Comparison of ENCODE assay signal across 25 mouse cellular contexts in genomic region chr1:133208086-133208815, GRCm38 (mm10). TPM values are rescaled to one million over a fixed set of nuclear protein-coding genes. Genes with fewer than 3 reads are reported as not detected.
DNase-seq lines count a peak whose midpoint lies in the region; ATAC-seq and TF ChIP-seq lines count a peak whose summit lies in the region.
"Had no signal": no experiment of that assay in that cellular context is flagged by ENCODE, and none has a peak within 500 bp of the region (broad histone marks: within the 10 kb centered on the region; RNA-seq: fewer than 3 reads in every experiment).

No protein-coding gene starts in this region.

- no peaks in the 10 kb centered on the region for H3K27me3 ChIP-seq in forebrain, embryonic 14.5 days (replicated peaks; ENCODE audit: control insufficient read depth, insufficient read depth, low read length)
- H3K27me3 ChIP-seq in forebrain, postnatal 0 days (ENCODE audit: insufficient read depth, low read length), result no peaks in the 10 kb centered on the region
- H3K27me3 ChIP-seq in midbrain, embryonic 12.5 days, result no peaks in the 10 kb centered on the region
- H3K27me3 ChIP-seq in midbrain, embryonic 15.5 days (replicated peaks), result no peaks in the 10 kb centered on the region

- H3K4me1 ChIP-seq in forebrain, embryonic 14.5 days (ENCODE audit: control insufficient read depth, insufficient read depth, low read length), result peaks cover 27% of the 10 kb centered on the region
- H3K4me1 ChIP-seq in forebrain, postnatal 0 days (ENCODE audit: insufficient read depth), result no peaks in the 10 kb centered on the region
- H3K4me1 ChIP-seq in midbrain, embryonic 12.5 days, result peaks cover 65% of the 10 kb centered on the region
- peaks cover 51% of the 10 kb centered on the region for H3K4me1 ChIP-seq in midbrain, embryonic 15.5 days

- H3K27ac ChIP-seq in forebrain, embryonic 14.5 days (ENCODE audit: low read depth, low read length), result no peak overlapping the region
- H3K27ac ChIP-seq in forebrain, postnatal 0 days (ENCODE audit: low read depth, low read length), result no peak overlapping the region
- 0 out of 2 replicates have a peak overlapping the region, but pooled peaks have one; percentile 1 for H3K27ac ChIP-seq in midbrain, embryonic 12.5 days (replicated peaks)
- H3K27ac ChIP-seq in midbrain, embryonic 15.5 days, result no peak overlapping the region
- H3K27ac ChIP-seq: embryonic facial prominence, embryonic 12.5 days; heart, adult 2 months; kidney, embryonic 15.5 days; layer of hippocampus, adult 2 months; liver, embryonic 12.5 days had no signal

- no peak for TF ChIP-seq CTCF in forebrain, postnatal 0 days (IDR thresholded peaks at IDR 0.05; ENCODE audit: low read depth)

- H3K4me2 ChIP-seq in forebrain, embryonic 14.5 days (ENCODE audit: low read length), result no peak overlapping the region
- no peak overlapping the region for H3K4me2 ChIP-seq in forebrain, postnatal 0 days (ENCODE audit: low read depth)
- H3K4me2 ChIP-seq in midbrain, embryonic 12.5 days (replicated peaks), result no peak overlapping the region
- no peak overlapping the region for H3K4me2 ChIP-seq in midbrain, embryonic 15.5 days
- H3K4me2 ChIP-seq: embryonic facial prominence, embryonic 12.5 days; heart, embryonic 12.5 days; kidney, embryonic 15.5 days; liver, embryonic 12.5 days; midbrain, embryonic 11.5 days had no signal

- no peaks in the 10 kb centered on the region for H3K9me3 ChIP-seq in forebrain, embryonic 14.5 days (replicated peaks; ENCODE audit: control insufficient read depth, low read length)
- no peaks in the 10 kb centered on the region for H3K9me3 ChIP-seq in forebrain, postnatal 0 days (ENCODE audit: low read length)
- H3K9me3 ChIP-seq in midbrain, embryonic 12.5 days, result no peaks in the 10 kb centered on the region
- H3K9me3 ChIP-seq in midbrain, embryonic 15.5 days, result no peaks in the 10 kb centered on the region
- H3K9me3 ChIP-seq: embryonic facial prominence, embryonic 12.5 days; heart, embryonic 12.5 days; kidney, embryonic 15.5 days; liver, embryonic 12.5 days had no signal

- intact Hi-C loops in heart, postnatal 25 days (cut with DNase I), result no loop called here

- WGBS in forebrain, embryonic 14.5 days, result 27% methylated on average over 11 of the region's 11 CpGs
- 38% methylated on average over 11 of the region's 11 CpGs for WGBS in forebrain, postnatal 0 days
- WGBS in midbrain, embryonic 12.5 days, result 73% methylated on average over 10 of the region's 11 CpGs
- WGBS in midbrain, embryonic 15.5 days, result 54% methylated on average over 11 of the region's 11 CpGs

- peak; percentile 42; the same call in 1 of the 2 replicates for ATAC-seq in forebrain, embryonic 14.5 days
- ATAC-seq in forebrain, postnatal 0 days, result no peak
- no peak for ATAC-seq in midbrain, embryonic 12.5 days (ENCODE audit: low FRiP score, low read depth)
- no peak for ATAC-seq in midbrain, embryonic 15.5 days (replicated peaks)
- ATAC-seq: CD4-positive, CD25-positive, alpha-beta regulatory T cell, adult 4 months; inflammation-experienced regulatory T-cells, adult 6 months; liver, embryonic 12.5 days; liver, postnatal 0 days had no signal

- peak; percentile 45 for DNase-seq in forebrain, embryonic 14.5 days (ENCODE audit: low spot score)
- DNase-seq in forebrain, postnatal 0 days, result no peak
- DNase-seq in NIH3T3 (ENCODE audit: low read depth), result peak; percentile 50
- DNase-seq in adrenal gland, postnatal 36 days, result no peak
- no peak for DNase-seq in heart, postnatal 25 days (ENCODE audit: low spot score)
- DNase-seq: adrenal gland, adult 8-10 months; cerebellum, adult 11-12 months; cerebellum, adult 9-11 months; embryo, embryonic 11 days; heart, adult 2 months; kidney, adult 11 months; left cerebral cortex, postnatal 4 days; liver, postnatal 0 days; lung, postnatal 36 days; thymus, postnatal 4 days had no signal

- H3K9ac ChIP-seq in forebrain, embryonic 14.5 days (ENCODE audit: low read length), result no peak overlapping the region
- H3K9ac ChIP-seq in forebrain, postnatal 0 days, result no peak overlapping the region
- no peak overlapping the region for H3K9ac ChIP-seq in midbrain, embryonic 12.5 days (replicated peaks)
- H3K9ac ChIP-seq in midbrain, embryonic 15.5 days, result no peak overlapping the region
- H3K9ac ChIP-seq: embryonic facial prominence, embryonic 12.5 days; heart, embryonic 12.5 days; kidney, embryonic 15.5 days; liver, embryonic 12.5 days; liver, postnatal 0 days had no signal

- no peak overlapping the region for H3K4me3 ChIP-seq in forebrain, embryonic 14.5 days (ENCODE audit: low read depth, low read length)
- H3K4me3 ChIP-seq in forebrain, postnatal 0 days (ENCODE audit: low read depth, low read length), result no peak overlapping the region
- no peak overlapping the region for H3K4me3 ChIP-seq in midbrain, embryonic 12.5 days
- H3K4me3 ChIP-seq in midbrain, embryonic 15.5 days, result no peak overlapping the region
- H3K4me3 ChIP-seq: embryonic facial prominence, embryonic 12.5 days; heart, adult 2 months; heart, embryonic 12.5 days; kidney, embryonic 15.5 days; layer of hippocampus, adult 2 months; liver, embryonic 12.5 days had no signal

- no peaks in the 10 kb centered on the region for H3K36me3 ChIP-seq in forebrain, embryonic 14.5 days (ENCODE audit: control insufficient read depth, insufficient read depth, low read length)
- H3K36me3 ChIP-seq in forebrain, postnatal 0 days (ENCODE audit: insufficient read depth), result no peaks in the 10 kb centered on the region
- no peaks in the 10 kb centered on the region for H3K36me3 ChIP-seq in midbrain, embryonic 12.5 days
- no peaks in the 10 kb centered on the region for H3K36me3 ChIP-seq in midbrain, embryonic 15.5 days (replicated peaks)
- H3K36me3 ChIP-seq: embryonic facial prominence, embryonic 12.5 days; heart, embryonic 12.5 days; kidney, embryonic 15.5 days; liver, embryonic 12.5 days had no signal

RNA-seq across cellular contexts. Expression of gene Plekha6, which starts 44.2 kb away (rescaled TPM):
- polyA plus RNA-seq in forebrain, embryonic 14.5 days (2014; fragmentation: Nextera tagmentation; extraction: Ambion mirVana), result 7.3 and 9.7 TPM in 2 replicates
- total RNA-seq in forebrain, postnatal 0 days (2014; rRNA removed), result 23.2 and 28.6 TPM in 2 replicates
- 3.4 and 5.7 TPM in 2 replicates for polyA plus RNA-seq in forebrain, postnatal 0 days (2015; fragmentation: Nextera tagmentation; extraction: Ambion mirVana)
- 27.7 and 36.1 TPM in 2 replicates for polyA plus RNA-seq in midbrain, embryonic 12.5 days (2016; fragmentation: Nextera tagmentation; extraction: Ambion mirVana)
- polyA plus RNA-seq in midbrain, embryonic 15.5 days (2015; fragmentation: Nextera tagmentation; extraction: Ambion mirVana), result 21.4 and 23.4 TPM in 2 replicates
- 10 to 100 TPM; 14.3 to 18.8 TPM for total RNA-seq in adrenal gland, postnatal 36 days (2021)
- total RNA-seq in heart, postnatal 25 days (2021), result 10 to 100 TPM; 66.5 to 77.1 TPM
- polyA plus RNA-seq: CD4-positive, CD25-positive, alpha-beta regulatory T cell, adult 4 months had no signal

Comparison
In these comparisons a context has a peak if more than half of its experiments do, and no peak if none do; other contexts are left out.
1. DNase-seq: peak in forebrain, embryonic 14.5 days (single experiment) and NIH3T3 (single experiment); none in forebrain, postnatal 0 days (single experiment), adrenal gland, postnatal 36 days (0 of 2) and heart, postnatal 25 days (single experiment).